Comparison of ENCODE assay signal across 13 mouse cellular contexts in genomic region chr17:80698930-80699329, GRCm38 (mm10). TPM values are rescaled to one million over a fixed set of nuclear protein-coding genes. Genes with fewer than 3 reads are reported as not detected.
DNase-seq lines count a peak whose midpoint lies in the region; ATAC-seq and TF ChIP-seq lines count a peak whose summit lies in the region.
"Had no signal": no experiment of that assay in that cellular context is flagged by ENCODE, and none has a peak within 500 bp of the region (broad histone marks: within the 10 kb centered on the region; RNA-seq: fewer than 3 reads in every experiment).

No protein-coding gene starts in this region.

- peak; percentile 39 for ATAC-seq in frontal cortex, adult (ENCODE audit: low TSS enrichment)
- peak; percentile 39; the same call in 1 of the 2 replicates for ATAC-seq in lung, embryonic 15.5 days (ENCODE audit: borderline replicate concordance, extremely low read depth, low FRiP score, low TSS enrichment)
- peak; percentile 68 for ATAC-seq in intestine, embryonic 16.5 days
- ATAC-seq: liver, embryonic 12.5 days had no signal

- no peak overlapping the region for H3K4me3 ChIP-seq in lung, embryonic 15.5 days
- no peak overlapping the region for H3K4me3 ChIP-seq in intestine, embryonic 16.5 days (ENCODE audit: low read length)
- H3K4me3 ChIP-seq: hindbrain, embryonic 13.5 days; left cerebral cortex, adult 2 months; liver, embryonic 12.5 days had no signal

- no peak for TF ChIP-seq POLR2A in brain, embryonic 14.5 days (IDR thresholded peaks at IDR 0.05; ENCODE audit: borderline replicate concordance, extremely low read depth, insufficient read depth, insufficient read length, poor library complexity, severe bottlenecking)

- H3K27me3 ChIP-seq in lung, embryonic 15.5 days = no peaks in the 10 kb centered on the region
- no peaks in the 10 kb centered on the region for H3K27me3 ChIP-seq in intestine, embryonic 16.5 days (replicated peaks; ENCODE audit: control insufficient read depth, insufficient read depth, low read length)
- H3K27me3 ChIP-seq: hindbrain, embryonic 13.5 days; liver, embryonic 12.5 days had no signal

- H3K9ac ChIP-seq in lung, embryonic 15.5 days = no peak overlapping the region
- no peak overlapping the region for H3K9ac ChIP-seq in intestine, embryonic 16.5 days (ENCODE audit: low read depth, low read length)
- H3K9ac ChIP-seq: liver, embryonic 12.5 days had no signal

- no peak overlapping the region for H3K4me2 ChIP-seq in lung, embryonic 15.5 days
- no peak overlapping the region for H3K4me2 ChIP-seq in intestine, embryonic 16.5 days (ENCODE audit: low read depth, low read length)
- H3K4me2 ChIP-seq: hindbrain, embryonic 13.5 days; liver, embryonic 12.5 days had no signal

- WGBS in lung, embryonic 15.5 days = 46% methylated on average over 7 of the region's 7 CpGs
- 48% methylated on average over 7 of the region's 7 CpGs for WGBS in intestine, embryonic 16.5 days

- peak overlapping the region; percentile 30; the same call in 1 of the 2 replicates for H3K27ac ChIP-seq in lung, embryonic 15.5 days
- H3K27ac ChIP-seq in intestine, embryonic 16.5 days (ENCODE audit: low read length) = no peak overlapping the region
- H3K27ac ChIP-seq: liver, embryonic 12.5 days had no signal

- TF ChIP-seq CTCF in brain, embryonic 14.5 days (IDR thresholded peaks at IDR 0.05; ENCODE audit: borderline replicate concordance, extremely low read depth, insufficient read depth, insufficient read length) = no peak

- no peak for DNase-seq in frontal cortex, adult 2 months (ENCODE audit: extremely low spot score in 1 of 2, low spot score in 1 of 2)
- no peak for DNase-seq in lung, postnatal 14 days
- DNase-seq in brain, embryonic 14.5 days (ENCODE audit: low read depth) = peak; percentile 54
- no peak for DNase-seq in urinary bladder, postnatal 4 days (ENCODE audit: low spot score in 2 of 2)
- no peak for DNase-seq in thymus, postnatal 4 days
- DNase-seq: cerebellum, adult 2 months; kidney, adult 8-10 months had no signal

- peaks cover 49% of the 10 kb centered on the region for H3K4me1 ChIP-seq in lung, embryonic 15.5 days
- H3K4me1 ChIP-seq in intestine, embryonic 16.5 days (ENCODE audit: control insufficient read depth, insufficient read depth, low read length) = peaks cover 23% of the 10 kb centered on the region

- no peaks in the 10 kb centered on the region for H3K36me3 ChIP-seq in lung, embryonic 15.5 days
- no peaks in the 10 kb centered on the region for H3K36me3 ChIP-seq in intestine, embryonic 16.5 days (ENCODE audit: control insufficient read depth, insufficient read depth, low read length)
- H3K36me3 ChIP-seq: hindbrain, embryonic 13.5 days; liver, embryonic 12.5 days had no signal

- H3K9me3 ChIP-seq in lung, embryonic 15.5 days = no peaks in the 10 kb centered on the region
- H3K9me3 ChIP-seq in intestine, embryonic 16.5 days (ENCODE audit: control insufficient read depth, low read length) = no peaks in the 10 kb centered on the region
- H3K9me3 ChIP-seq: hindbrain, embryonic 13.5 days; liver, embryonic 12.5 days had no signal

RNA-seq across cellular contexts. Expression of gene Map4k3, which starts 29.4 kb away (rescaled TPM):
- 39.9 and 41.4 TPM in 2 replicates for polyA plus RNA-seq in frontal cortex, adult 2 months (2012; rRNA removed)
- polyA plus RNA-seq in lung, embryonic 15.5 days (2015; fragmentation: Nextera tagmentation; extraction: Ambion mirVana) = 44.6 and 46.4 TPM in 2 replicates
- polyA plus RNA-seq in brain, embryonic 14.5 days (2012; rRNA removed) = 49.8 and 55.3 TPM in 2 replicates
- 15.2 and 16.9 TPM in 2 replicates for polyA plus RNA-seq in intestine, embryonic 16.5 days (2015; fragmentation: Nextera tagmentation; extraction: Ambion mirVana)
